Mouse (Mus musculus) liver, adult 2 months (tissue): Measurements from ENCODE around the gene Sik1.

Experiments
- CTCF ChIP-seq: fragments of 200-500 bp; IDR thresholded peaks from 2 replicates; pipeline ENCODE4 v1.5.1; 2011; ENCODE audit warnings: low read depth, low read length, control low read depth
- POLR2A ChIP-seq: fragments of 200-500 bp; IDR thresholded peaks from 2 replicates; pipeline ENCODE4 v1.6.1; 2011; ENCODE audit warnings: low read length, control low read depth; ENCODE audit not compliant: insufficient read depth; ENCODE audit errors: extremely low read depth

DNA sequence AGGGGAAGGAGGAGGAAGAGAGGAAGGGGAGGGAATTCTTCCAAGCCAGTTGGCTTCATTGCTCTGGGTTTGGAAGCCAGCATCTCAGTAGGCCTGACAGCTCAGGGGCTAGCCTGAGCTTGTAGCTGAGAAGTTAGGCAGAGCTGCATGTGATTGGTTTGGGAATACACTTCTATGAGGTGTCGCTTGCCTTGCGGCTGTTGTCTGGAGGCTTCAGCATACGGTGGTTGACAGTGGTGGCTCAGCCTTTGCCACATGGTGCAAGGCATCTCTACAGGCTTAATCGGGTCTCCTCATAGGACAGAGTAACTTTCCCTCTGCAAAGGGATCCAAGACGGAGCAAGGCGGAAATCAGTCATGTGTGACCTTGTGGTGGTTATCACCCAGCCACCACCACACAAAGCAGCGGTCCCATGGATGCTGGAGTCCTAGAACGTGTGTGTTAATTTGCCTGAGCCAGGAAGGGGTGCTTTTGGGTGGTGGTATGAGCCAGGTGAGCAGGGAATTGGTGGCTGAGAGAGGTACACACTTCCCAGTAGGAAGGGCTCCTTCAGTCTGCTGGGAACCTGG lies 25.0 kb downstream of the Sik1 start:
- TF ChIP-seq CTCF (no peak), POLR2A (no peak)
